Mouse (Mus musculus): ENCODE measurements around the gene Mgll. TPM values are rescaled to one million over a fixed set of nuclear protein-coding genes. Genes with fewer than 3 reads are reported as not detected.

The Mgll gene
- polyA plus RNA-seq, 1 experiment from 2014 or later, result 36.2 TPM

- Histone ChIP-seq H3K27ac (no peak overlapping the region), H3K4me2 (no peak overlapping the region), H3K27me3 (replicated peaks) (no peaks in the 10 kb centered on the region), H3K4me3 (no peak overlapping the region), H3K4me1 (no peaks in the 10 kb centered on the region), H3K9me3 (no peaks in the 10 kb centered on the region), H3K36me3 (replicated peaks) (no peaks in the 10 kb centered on the region), H3K9ac (no peak overlapping the region)
- no peak for ATAC-seq (replicated peaks)
- WGBS, result 87% methylated on average over 7 of the region's 7 CpGs
Observed at GRCm38 (mm10) chr6:88803051-88803450, 78.8 kb downstream of the Mgll start.

GRCm38 (mm10) chr6:88803957-88804695 lies 79.9 kb downstream of the Mgll start:
- 86% methylated on average over 4 of the region's 4 CpGs for WGBS
- no peak for ATAC-seq (replicated peaks)
- Histone ChIP-seq H3K9me3 (no peaks in the 10 kb centered on the region), H3K36me3 (replicated peaks) (no peaks in the 10 kb centered on the region), H3K4me1 (no peaks in the 10 kb centered on the region), H3K27ac (no peak overlapping the region), H3K4me2 (no peak overlapping the region), H3K9ac (no peak overlapping the region), H3K27me3 (replicated peaks) (no peaks in the 10 kb centered on the region), H3K4me3 (no peak overlapping the region)

GRCm38 (mm10) chr6:88804966-88805577 lies 80.9 kb downstream of the Mgll start:
- H3K4me1 ChIP-seq, result no peaks in the 10 kb centered on the region
- 94% methylated on average over 17 of the region's 17 CpGs for WGBS
- no peaks in the 10 kb centered on the region for H3K9me3 ChIP-seq
- H3K27me3 ChIP-seq (replicated peaks), result no peaks in the 10 kb centered on the region
- no peak for ATAC-seq (replicated peaks)
- no peak overlapping the region for H3K27ac ChIP-seq
- no peak overlapping the region for H3K9ac ChIP-seq
- H3K36me3 ChIP-seq (replicated peaks), result no peaks in the 10 kb centered on the region
- H3K4me2 ChIP-seq, result no peak overlapping the region
- H3K4me3 ChIP-seq, result no peak overlapping the region

- Histone ChIP-seq H3K4me1 (no peaks in the 10 kb centered on the region), H3K4me3 (no peak overlapping the region), H3K27me3 (replicated peaks) (no peaks in the 10 kb centered on the region), H3K36me3 (replicated peaks) (no peaks in the 10 kb centered on the region), H3K9me3 (no peaks in the 10 kb centered on the region), H3K27ac (no peak overlapping the region), H3K4me2 (no peak overlapping the region), H3K9ac (no peak overlapping the region)
- 73% methylated on average over 23 of the region's 23 CpGs for WGBS
- ATAC-seq (replicated peaks), result 0 out of 2 replicates have a peak, but pooled peaks have one; percentile 45
Observed at GRCm38 (mm10) chr6:88809091-88810037, 85.2 kb downstream of the Mgll start.

GRCm38 (mm10) chr6:88810291-88810690 lies 86.1 kb downstream of the Mgll start:
- WGBS, result 61% methylated on average over 3 of the region's 3 CpGs
- H3K4me2 ChIP-seq, result no peak overlapping the region
- no peak overlapping the region for H3K4me3 ChIP-seq
- no peaks in the 10 kb centered on the region for H3K27me3 ChIP-seq (replicated peaks)
- no peaks in the 10 kb centered on the region for H3K9me3 ChIP-seq
- H3K36me3 ChIP-seq (replicated peaks), result no peaks in the 10 kb centered on the region
- H3K9ac ChIP-seq, result no peak overlapping the region
- no peak overlapping the region for H3K27ac ChIP-seq
- no peaks in the 10 kb centered on the region for H3K4me1 ChIP-seq
- ATAC-seq (replicated peaks), result no peak

- Histone ChIP-seq H3K4me1 (no peaks in the 10 kb centered on the region), H3K9me3 (no peaks in the 10 kb centered on the region), H3K36me3 (replicated peaks) (no peaks in the 10 kb centered on the region), H3K4me2 (no peak overlapping the region), H3K27ac (no peak overlapping the region), H3K27me3 (replicated peaks) (no peaks in the 10 kb centered on the region), H3K9ac (no peak overlapping the region), H3K4me3 (no peak overlapping the region)
- ATAC-seq (replicated peaks), result no peak
- 55% methylated on average over 7 of the region's 7 CpGs for WGBS
Observed at GRCm38 (mm10) chr6:88811396-88811795, 87.2 kb downstream of the Mgll start.

GRCm38 (mm10) chr6:88811880-88812400 lies 87.7 kb downstream of the Mgll start:
- Histone ChIP-seq H3K4me3 (no peak overlapping the region), H3K4me2 (no peak overlapping the region), H3K27ac (no peak overlapping the region), H3K36me3 (replicated peaks) (no peaks in the 10 kb centered on the region), H3K9me3 (no peaks in the 10 kb centered on the region), H3K9ac (no peak overlapping the region), H3K27me3 (replicated peaks) (no peaks in the 10 kb centered on the region), H3K4me1 (no peaks in the 10 kb centered on the region)
- ATAC-seq (replicated peaks), result no peak
- WGBS, result 82% methylated on average over 7 of the region's 7 CpGs

GRCm38 (mm10) chr6:88812886-88813285 lies 88.7 kb downstream of the Mgll start:
- Histone ChIP-seq H3K4me1 (no peaks in the 10 kb centered on the region), H3K9ac (no peak overlapping the region), H3K36me3 (replicated peaks) (no peaks in the 10 kb centered on the region), H3K27ac (no peak overlapping the region), H3K4me2 (no peak overlapping the region), H3K9me3 (no peaks in the 10 kb centered on the region), H3K4me3 (no peak overlapping the region), H3K27me3 (replicated peaks) (no peaks in the 10 kb centered on the region)
- WGBS, result 67% methylated on average over 3 of the region's 3 CpGs
- ATAC-seq (replicated peaks), result no peak

GRCm38 (mm10) chr6:88813832-88814231 lies 89.6 kb downstream of the Mgll start:
- H3K36me3 ChIP-seq (replicated peaks), result no peaks in the 10 kb centered on the region
- no peaks in the 10 kb centered on the region for H3K27me3 ChIP-seq (replicated peaks)
- ATAC-seq (replicated peaks), result no peak
- H3K9ac ChIP-seq, result no peak overlapping the region
- 84% methylated on average over 10 of the region's 10 CpGs for WGBS
- H3K9me3 ChIP-seq, result no peaks in the 10 kb centered on the region
- no peak overlapping the region for H3K4me3 ChIP-seq
- no peaks in the 10 kb centered on the region for H3K4me1 ChIP-seq
- H3K4me2 ChIP-seq, result no peak overlapping the region
- no peak overlapping the region for H3K27ac ChIP-seq

GRCm38 (mm10) chr6:88815036-88815435 lies 90.8 kb downstream of the Mgll start:
- H3K27ac ChIP-seq, result no peak overlapping the region
- H3K27me3 ChIP-seq (replicated peaks), result no peaks in the 10 kb centered on the region
- no peaks in the 10 kb centered on the region for H3K9me3 ChIP-seq
- WGBS, result 45% methylated on average over 3 of the region's 3 CpGs
- H3K4me2 ChIP-seq, result no peak overlapping the region
- no peak overlapping the region for H3K9ac ChIP-seq
- H3K4me1 ChIP-seq, result no peaks in the 10 kb centered on the region
- peak; percentile 63; the same call in 1 of the 2 replicates for ATAC-seq (replicated peaks)
- no peaks in the 10 kb centered on the region for H3K36me3 ChIP-seq (replicated peaks)
- no peak overlapping the region for H3K4me3 ChIP-seq

GRCm38 (mm10) chr6:88815489-88815888 lies 91.3 kb downstream of the Mgll start:
- Histone ChIP-seq H3K27me3 (replicated peaks) (no peaks in the 10 kb centered on the region), H3K27ac (no peak overlapping the region), H3K9me3 (no peaks in the 10 kb centered on the region), H3K4me1 (no peaks in the 10 kb centered on the region), H3K4me3 (no peak overlapping the region), H3K9ac (no peak overlapping the region), H3K4me2 (no peak overlapping the region), H3K36me3 (replicated peaks) (no peaks in the 10 kb centered on the region)
- WGBS, result 83% methylated on average over 3 of the region's 3 CpGs
- ATAC-seq (replicated peaks), result 0 out of 2 replicates have a peak, but pooled peaks have one; percentile 12

- H3K27me3 ChIP-seq (replicated peaks), result no peaks in the 10 kb centered on the region
- H3K36me3 ChIP-seq (replicated peaks), result no peaks in the 10 kb centered on the region
- H3K4me1 ChIP-seq, result no peaks in the 10 kb centered on the region
- no peak overlapping the region for H3K9ac ChIP-seq
- WGBS, result 87% methylated on average over 3 of the region's 3 CpGs
- no peak for ATAC-seq (replicated peaks)
- no peak overlapping the region for H3K27ac ChIP-seq
- H3K4me2 ChIP-seq, result no peak overlapping the region
- no peak overlapping the region for H3K4me3 ChIP-seq
- no peaks in the 10 kb centered on the region for H3K9me3 ChIP-seq
Observed at GRCm38 (mm10) chr6:88816913-88817312, 92.7 kb downstream of the Mgll start.
